Mouse (Mus musculus): ENCODE data around the gene Tgm5.
"Not testable (repeated sequence)": the region's sequence is repeated elsewhere in the genome, so short reads cannot be mapped to it uniquely, and the experiment has no call there.

Tgm5 gene

GRCm38 (mm10) chr2:121039382-121039781 lies 46.3 kb downstream of the Tgm5 start:
- DNase-seq (ENCODE audit: low read depth) = no peak

- not testable (repeated sequence) for DNase-seq (ENCODE audit: low read depth)
Measured at GRCm38 (mm10) chr2:121038851-121039250, 46.8 kb downstream of the Tgm5 start.

GRCm38 (mm10) chr2:121036733-121037341 lies 48.8 kb downstream of the Tgm5 start, which contains the start of gene Epb42:
TSS of gene Epb42 (minus strand) at chr2:121037072.
- DNase-seq (ENCODE audit: low read depth) = no peak

GRCm38 (mm10) chr2:121022918-121023317 lies 62.7 kb downstream of the Tgm5 start:
- no peak for DNase-seq (ENCODE audit: low read depth)

- DNase-seq (ENCODE audit: low read depth) = no peak
Measured at GRCm38 (mm10) chr2:121017151-121017550, 68.5 kb downstream of the Tgm5 start.

GRCm38 (mm10) chr2:121016226-121016625 lies 69.4 kb downstream of the Tgm5 start:
- no peak for DNase-seq (ENCODE audit: low read depth)

- DNase-seq (ENCODE audit: low read depth) = no peak
Measured at GRCm38 (mm10) chr2:121015507-121015906, 70.1 kb downstream of the Tgm5 start.

- DNase-seq (ENCODE audit: low read depth) = no peak
Measured at GRCm38 (mm10) chr2:121012676-121013075, 73.0 kb downstream of the Tgm5 start.

- no peak for DNase-seq (ENCODE audit: low read depth)
Measured at GRCm38 (mm10) chr2:121009071-121009677, 76.5 kb downstream of the Tgm5 start.

- DNase-seq (ENCODE audit: low read depth) = no peak
Measured at GRCm38 (mm10) chr2:121008664-121009007, 77.0 kb downstream of the Tgm5 start.

- DNase-seq (ENCODE audit: low read depth) = peak; percentile 75
Measured at GRCm38 (mm10) chr2:121007925-121008663, 77.5 kb downstream of the Tgm5 start, which contains the start of gene Ccndbp1. TSS of gene Ccndbp1 (plus strand) at chr2:121008403.

- no peak for DNase-seq (ENCODE audit: low read depth)
Measured at GRCm38 (mm10) chr2:121006986-121007385, 78.7 kb downstream of the Tgm5 start.

- DNase-seq (ENCODE audit: low read depth) = no peak
Measured at GRCm38 (mm10) chr2:121004018-121004811, 81.4 kb downstream of the Tgm5 start.

- DNase-seq (ENCODE audit: low read depth) = no peak
Measured at GRCm38 (mm10) chr2:121003586-121003985, 82.1 kb downstream of the Tgm5 start.

- no peak for DNase-seq (ENCODE audit: low read depth)
Measured at GRCm38 (mm10) chr2:120998863-120999262, 86.8 kb downstream of the Tgm5 start.

GRCm38 (mm10) chr2:120996607-120997006 lies 89.0 kb downstream of the Tgm5 start:
- not testable (repeated sequence) for DNase-seq (ENCODE audit: low read depth)
